Mouse (Mus musculus): ENCODE data around the gene Chd1. TPM values are rescaled to one million over a fixed set of nuclear protein-coding genes. Genes with fewer than 3 reads are reported as not detected.

Chd1 gene
- total and polyA plus RNA-seq, 3 experiments = 1.6 to 20.7 (median 19.9) TPM

DNA sequence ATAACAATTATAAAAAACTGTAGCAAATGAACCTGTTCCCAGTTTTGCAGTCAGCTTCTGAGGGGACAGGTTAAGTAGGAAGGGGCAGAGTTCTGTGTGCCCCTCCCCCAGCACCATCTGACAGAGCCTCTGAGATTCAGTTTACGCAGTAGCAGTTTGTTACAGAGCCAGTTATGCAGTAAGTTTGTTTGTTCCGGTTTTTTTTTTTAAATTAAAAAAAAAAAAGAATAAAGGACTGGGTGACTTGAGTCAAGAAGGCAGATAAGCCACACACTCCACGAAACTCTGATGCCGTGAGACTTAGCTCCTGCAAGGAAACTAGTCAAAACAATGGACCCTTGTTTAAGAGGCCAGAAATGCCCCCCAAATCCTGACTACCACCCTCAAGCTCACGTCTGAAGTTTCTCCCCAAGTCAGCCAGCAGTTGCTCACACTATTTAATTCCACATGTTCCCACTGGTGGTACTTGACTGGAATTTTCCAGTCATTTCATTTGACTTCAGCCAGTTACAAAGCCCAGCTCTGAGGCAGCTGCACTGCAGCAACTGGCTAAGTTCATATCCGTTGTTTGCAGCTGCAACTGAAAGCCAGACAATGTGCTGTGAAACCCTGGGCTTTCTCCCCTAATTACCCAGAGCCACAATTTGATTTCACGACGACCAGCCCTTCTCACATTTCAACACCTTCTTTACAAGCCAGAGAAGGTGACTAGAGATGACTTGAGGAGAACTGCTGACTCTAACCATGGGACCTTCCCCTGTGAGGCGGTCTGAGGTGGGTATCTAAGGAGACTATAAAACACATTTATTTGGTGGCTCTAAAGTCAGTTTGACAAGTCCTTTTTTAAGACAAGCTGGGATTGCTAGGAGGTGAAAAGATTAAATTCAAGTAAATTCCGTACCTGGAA lies 104.0 kb downstream of the Chd1 start:
- 26% methylated on average over 10 of the region's 10 CpGs for WGBS
- intact Hi-C loops (cut with DNase I) = no loop called here
- Histone ChIP-seq H3K4me1 (ENCODE audit: control insufficient read depth, insufficient read depth, low read length) (peaks cover 19% of the 10 kb centered on the region), H3K36me3 (ENCODE audit: control insufficient read depth, insufficient read depth, low read length) (peaks cover 32% of the 10 kb centered on the region), H3K79me2 (replicated peaks; ENCODE audit: control insufficient read depth, insufficient read depth, low read length) (peaks cover 5% of the 10 kb centered on the region; the same call in 1 of the 2 replicates), H3K27ac (peak overlapping the region; percentile 43), H3K9ac (ENCODE audit: low read depth, low read length) (no peak overlapping the region), H3K4me3 (no peak overlapping the region), H3K27me3 (ENCODE audit: control insufficient read depth, insufficient read depth, low read length) (no peaks in the 10 kb centered on the region)
- no peak for DNase-seq
- no peak for TF ChIP-seq POLR2A (IDR thresholded peaks at IDR 0.05; ENCODE audit: insufficient read depth, low read depth, low read length)

DNA sequence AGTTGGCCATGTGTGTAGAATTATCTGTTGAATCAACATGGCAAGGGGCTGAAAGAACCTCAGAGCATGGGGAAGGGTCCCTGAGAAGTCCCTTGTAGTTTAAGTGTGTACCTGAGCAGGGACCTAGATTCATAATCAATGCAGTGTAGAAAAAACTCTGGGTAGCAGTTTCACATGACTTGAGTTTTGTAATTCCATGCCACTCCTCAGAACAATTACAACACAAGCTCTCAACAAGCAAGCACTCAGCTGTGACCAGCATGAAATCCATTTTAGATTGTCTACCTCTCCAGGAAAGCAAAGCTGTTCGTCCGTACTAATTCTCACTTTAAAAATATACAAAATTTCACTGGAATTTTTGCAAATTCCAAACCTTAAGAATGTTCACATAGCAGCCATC lies 105.2 kb downstream of the Chd1 start:
- no peak overlapping the region; the same call in 1 of the 2 replicates for H3K27ac ChIP-seq
- 85% methylated on average over 2 of the region's 2 CpGs for WGBS
- TF ChIP-seq CTCF (IDR thresholded peaks at IDR 0.05) = no peak
- no peak for TF ChIP-seq EP300 (IDR thresholded peaks at IDR 0.05; ENCODE audit: insufficient read depth, low read depth, low read length)
- no peak for TF ChIP-seq POLR2A (IDR thresholded peaks at IDR 0.05; ENCODE audit: insufficient read depth, low read depth, low read length)
- no peak overlapping the region for H3K9ac ChIP-seq (ENCODE audit: low read depth, low read length)
- H3K36me3 ChIP-seq (ENCODE audit: control insufficient read depth, insufficient read depth, low read length) = peaks cover 39% of the 10 kb centered on the region
- no peak overlapping the region for H3K4me3 ChIP-seq
- no peak for DNase-seq
- H3K79me2 ChIP-seq (replicated peaks; ENCODE audit: control insufficient read depth, insufficient read depth, low read length) = peaks cover 7% of the 10 kb centered on the region; the same call in 1 of the 2 replicates
- peaks cover 25% of the 10 kb centered on the region for H3K4me1 ChIP-seq (ENCODE audit: control insufficient read depth, insufficient read depth, low read length)
- no peaks in the 10 kb centered on the region for H3K27me3 ChIP-seq (ENCODE audit: control insufficient read depth, insufficient read depth, low read length)
- intact Hi-C loops (cut with DNase I) = no loop called here

DNA sequence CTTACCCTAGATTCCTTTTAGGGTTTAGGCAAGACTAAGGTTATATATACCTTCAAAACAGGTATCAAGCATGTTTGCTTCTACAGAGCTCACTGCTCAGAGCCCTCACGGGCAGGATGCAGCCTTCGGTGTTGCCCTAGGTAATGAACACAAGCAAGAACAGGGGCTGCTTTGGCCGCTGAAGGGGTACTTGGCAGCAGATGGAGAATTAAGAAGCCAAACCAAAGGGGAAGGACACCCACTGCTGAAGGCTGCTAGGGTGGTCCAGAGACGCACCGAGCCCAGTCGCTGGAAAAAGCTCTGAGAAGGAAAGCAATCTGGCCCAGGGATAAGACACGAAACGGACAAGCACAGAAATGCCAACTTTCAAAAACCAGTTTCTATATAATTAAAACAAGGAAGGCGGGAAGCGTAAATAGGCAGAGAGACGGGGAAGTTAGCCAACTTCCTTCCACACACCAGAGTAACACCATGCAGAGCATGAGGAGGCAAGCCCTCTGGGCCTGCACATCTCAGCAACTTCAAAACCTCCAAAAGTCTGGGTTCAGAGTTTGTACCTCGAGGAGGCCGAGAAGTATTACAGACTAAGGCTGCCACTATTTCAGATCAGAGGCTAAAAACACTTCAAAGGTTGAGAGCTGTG lies 107.5 kb downstream of the Chd1 start:
- peaks cover 10% of the 10 kb centered on the region; the same call in 1 of the 2 replicates for H3K79me2 ChIP-seq (replicated peaks; ENCODE audit: control insufficient read depth, insufficient read depth, low read length)
- no peak overlapping the region for H3K27ac ChIP-seq
- 66% methylated on average over 13 of the region's 13 CpGs for WGBS
- no peak for DNase-seq
- peaks cover 27% of the 10 kb centered on the region for H3K4me1 ChIP-seq (ENCODE audit: control insufficient read depth, insufficient read depth, low read length)
- intact Hi-C loops (cut with DNase I) = no loop called here
- peaks cover 46% of the 10 kb centered on the region for H3K36me3 ChIP-seq (ENCODE audit: control insufficient read depth, insufficient read depth, low read length)
- no peak for TF ChIP-seq CTCF (IDR thresholded peaks at IDR 0.05)
- no peak for TF ChIP-seq POLR2A (IDR thresholded peaks at IDR 0.05; ENCODE audit: insufficient read depth, low read depth, low read length)
- no peak for TF ChIP-seq EP300 (IDR thresholded peaks at IDR 0.05; ENCODE audit: insufficient read depth, low read depth, low read length)
- no peaks in the 10 kb centered on the region for H3K27me3 ChIP-seq (ENCODE audit: control insufficient read depth, insufficient read depth, low read length)
- H3K9ac ChIP-seq (ENCODE audit: low read depth, low read length) = no peak overlapping the region
- no peak overlapping the region for H3K4me3 ChIP-seq

- H3K36me3 ChIP-seq (ENCODE audit: control insufficient read depth, insufficient read depth, low read length) = peaks cover 50% of the 10 kb centered on the region
- H3K27ac ChIP-seq = peak overlapping the region; percentile 36
- no peaks in the 10 kb centered on the region for H3K27me3 ChIP-seq (ENCODE audit: control insufficient read depth, insufficient read depth, low read length)
- no peak overlapping the region for H3K9ac ChIP-seq (ENCODE audit: low read depth, low read length)
- peaks cover 12% of the 10 kb centered on the region; the same call in 1 of the 2 replicates for H3K79me2 ChIP-seq (replicated peaks; ENCODE audit: control insufficient read depth, insufficient read depth, low read length)
- peaks cover 27% of the 10 kb centered on the region for H3K4me1 ChIP-seq (ENCODE audit: control insufficient read depth, insufficient read depth, low read length)
- intact Hi-C loops (cut with DNase I) = no loop called here
- WGBS = 35% methylated on average over 3 of the region's 3 CpGs
- DNase-seq = no peak
- no peak overlapping the region for H3K4me3 ChIP-seq
- no peak for TF ChIP-seq CTCF (IDR thresholded peaks at IDR 0.05)
- TF ChIP-seq POLR2A (IDR thresholded peaks at IDR 0.05; ENCODE audit: insufficient read depth, low read depth, low read length) = no peak
- TF ChIP-seq EP300 (IDR thresholded peaks at IDR 0.05; ENCODE audit: insufficient read depth, low read depth, low read length) = no peak
Measured at GRCm38 (mm10) chr17:15813658-15814212, 109.0 kb downstream of the Chd1 start.

DNA sequence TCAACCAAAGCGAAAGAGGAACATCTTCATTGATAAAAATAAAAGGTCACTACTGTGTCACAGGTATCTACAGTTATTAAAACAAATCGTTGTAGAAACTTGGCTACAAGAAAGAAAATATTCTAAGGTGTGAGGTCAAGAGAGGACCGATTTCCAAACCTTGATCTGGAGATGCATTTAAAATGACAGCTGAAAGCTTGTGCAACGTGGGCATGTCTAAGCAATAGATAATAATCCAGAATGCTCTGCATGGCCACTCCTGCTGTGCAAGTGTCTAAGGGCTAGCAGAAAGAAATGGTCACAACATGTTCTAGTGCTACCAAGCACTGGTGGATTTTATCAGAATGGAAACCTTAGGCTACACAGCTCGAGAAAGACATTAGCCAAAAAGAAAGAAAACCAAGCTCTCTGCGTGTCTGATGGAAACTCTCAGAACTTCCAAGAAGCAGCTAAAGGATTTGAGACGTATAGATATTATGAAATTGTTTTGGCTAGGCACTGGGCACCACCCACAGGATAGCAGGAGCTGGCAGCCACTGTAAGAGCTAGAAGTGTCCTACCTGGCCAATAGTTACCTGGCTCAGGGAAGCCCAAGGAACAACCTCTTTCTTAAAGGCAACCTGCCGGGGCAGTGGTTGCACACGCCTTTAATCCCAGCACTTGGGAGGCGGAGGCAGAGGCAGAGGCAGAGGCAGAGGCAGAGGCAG lies 110.7 kb downstream of the Chd1 start:
- H3K27me3 ChIP-seq (ENCODE audit: control insufficient read depth, insufficient read depth, low read length) = no peaks in the 10 kb centered on the region
- H3K4me1 ChIP-seq (ENCODE audit: control insufficient read depth, insufficient read depth, low read length) = peaks cover 32% of the 10 kb centered on the region
- H3K36me3 ChIP-seq (ENCODE audit: control insufficient read depth, insufficient read depth, low read length) = peaks cover 52% of the 10 kb centered on the region
- no peak for DNase-seq
- H3K9ac ChIP-seq (ENCODE audit: low read depth, low read length) = no peak overlapping the region
- intact Hi-C loops (cut with DNase I) = no loop called here
- peaks cover 12% of the 10 kb centered on the region; the same call in 1 of the 2 replicates for H3K79me2 ChIP-seq (replicated peaks; ENCODE audit: control insufficient read depth, insufficient read depth, low read length)
- no peak overlapping the region for H3K4me3 ChIP-seq
- TF ChIP-seq CTCF (IDR thresholded peaks at IDR 0.05) (no peak), POLR2A (IDR thresholded peaks at IDR 0.05; ENCODE audit: insufficient read depth, low read depth, low read length) (no peak), EP300 (IDR thresholded peaks at IDR 0.05; ENCODE audit: insufficient read depth, low read depth, low read length) (no peak)
- no peak overlapping the region for H3K27ac ChIP-seq
- WGBS = 75% methylated on average over 10 of the region's 10 CpGs
